Mouse (Mus musculus) heart, embryonic 13.5 days (tissue): ENCODE data around the gene Pilrb1. TPM values are rescaled to one million over a fixed set of nuclear protein-coding genes. Genes with fewer than 3 reads are reported as not detected.

Experiments used
- ATAC-seq: fragments of 200-750 bp; cut with Nextera tagmentation; 2 replicates; pipeline ENCODE4 v1.8.0; 2017; ENCODE audit warnings: moderate TSS enrichment; ENCODE audit not compliant: insufficient number of reproducible peaks, low FRiP score, low TSS enrichment; ENCODE audit errors: extremely low read depth
- H3K27ac ChIP-seq: fragments of 300-500 bp; sonication (generic); replicated peaks from 2 replicates; pipeline ENCODE4 v1.5.1; 2015; ENCODE audit warnings: moderate library complexity, mild to moderate bottlenecking, inconsistent platforms
- H3K27me3 ChIP-seq: fragments of 300-500 bp; sonication (generic); replicated peaks from 2 replicates; pipeline ENCODE4 v1.6.1; 2015; ENCODE audit warnings: mild to moderate bottlenecking, inconsistent platforms
- H3K36me3 ChIP-seq: fragments of 300-500 bp; sonication (generic); 2 replicates; pipeline ENCODE4 v1.6.1; 2015; ENCODE audit warnings: mild to moderate bottlenecking, inconsistent platforms
- H3K4me1 ChIP-seq: fragments of 300-500 bp; sonication (generic); 2 replicates; pipeline ENCODE4 v1.6.1; 2015; ENCODE audit warnings: inconsistent platforms
- H3K4me2 ChIP-seq: fragments of 300-500 bp; sonication (generic); 2 replicates; pipeline ENCODE4 v1.6.1; 2015; ENCODE audit warnings: inconsistent platforms, mild to moderate bottlenecking, moderate library complexity
- H3K4me3 ChIP-seq: fragments of 300-500 bp; sonication (generic); 2 replicates; pipeline ENCODE4 v1.5.1; 2015; ENCODE audit warnings: moderate library complexity, mild to moderate bottlenecking, inconsistent platforms
- H3K9ac ChIP-seq: fragments of 300-500 bp; sonication (generic); 2 replicates; pipeline ENCODE4 v1.6.1; 2015; ENCODE audit warnings: inconsistent platforms, mild to moderate bottlenecking, moderate library complexity
- H3K9me3 ChIP-seq: fragments of 300-500 bp; sonication (generic); 2 replicates; pipeline ENCODE4 v1.6.1; 2016; ENCODE audit warnings: inconsistent platforms
- WGBS: fragments of 180-500 bp; shearing (Covaris S2); methylation state at CpG from one replicate; pipeline ENCODE4 v1.1.7; 2015; ENCODE audit warnings: mixed read lengths; 5-methylcytosine and 5-hydroxymethylcytosine counted together
- polyA plus RNA-seq: library from polyadenylated mRNA; unstranded; fragments of >200 nt; fragmentation: Nextera tagmentation; extraction: Ambion mirVana; gene quantifications from 2 replicates; pipeline ENCODE4 v1.2.1, GENCODE M21; 2015

The Pilrb1 gene
- polyA plus RNA-seq, 1 experiment from 2014 or later: 0.71 TPM

- Histone ChIP-seq H3K4me3 (no peak overlapping the region), H3K27me3 (no peaks in the 10 kb centered on the region), H3K36me3 (no peaks in the 10 kb centered on the region), H3K4me2 (no peak overlapping the region), H3K4me1 (no peaks in the 10 kb centered on the region), H3K27ac (no peak overlapping the region), H3K9ac (no peak overlapping the region), H3K9me3 (no peaks in the 10 kb centered on the region)
- no peak for ATAC-seq
- WGBS: 28% methylated on average over 7 of the region's 7 CpGs
These were observed 31.5 kb downstream of the Pilrb1 start for GRCm38 (mm10) chr5:137826421-137826820.

GRCm38 (mm10) chr5:137825971-137826370 is 31.9 kb downstream of the Pilrb1 start:
- 60% methylated on average over 2 of the region's 2 CpGs for WGBS
- no peak overlapping the region for H3K4me2 ChIP-seq

GRCm38 (mm10) chr5:137825030-137825429 is 32.9 kb downstream of the Pilrb1 start:
- H3K9me3 ChIP-seq: no peaks in the 10 kb centered on the region
- no peak for ATAC-seq
- 83% methylated on average over 3 of the region's 3 CpGs for WGBS
- no peak overlapping the region for H3K4me3 ChIP-seq
- H3K27me3 ChIP-seq: no peaks in the 10 kb centered on the region
- H3K4me2 ChIP-seq: no peak overlapping the region
- no peaks in the 10 kb centered on the region for H3K4me1 ChIP-seq
- no peaks in the 10 kb centered on the region for H3K36me3 ChIP-seq
- no peak overlapping the region for H3K27ac ChIP-seq
- no peak overlapping the region for H3K9ac ChIP-seq

More at GRCm38 (mm10) chr5:137825971-137826370, 31.9 kb downstream of the Pilrb1 start:
- Histone ChIP-seq H3K4me3 (no peak overlapping the region), H3K27ac (no peak overlapping the region), H3K9me3 (no peaks in the 10 kb centered on the region), H3K4me1 (no peaks in the 10 kb centered on the region), H3K36me3 (no peaks in the 10 kb centered on the region), H3K27me3 (no peaks in the 10 kb centered on the region), H3K9ac (no peak overlapping the region)
- no peak for ATAC-seq

- Histone ChIP-seq H3K4me1 (no peaks in the 10 kb centered on the region), H3K27ac (no peak overlapping the region), H3K9me3 (no peaks in the 10 kb centered on the region), H3K9ac (no peak overlapping the region), H3K4me3 (no peak overlapping the region), H3K27me3 (no peaks in the 10 kb centered on the region), H3K4me2 (no peak overlapping the region), H3K36me3 (no peaks in the 10 kb centered on the region)
- WGBS: 70% methylated on average over 6 of the region's 6 CpGs
- ATAC-seq: no peak
These were observed 34.4 kb downstream of the Pilrb1 start for GRCm38 (mm10) chr5:137823455-137824045.

- no peak for ATAC-seq
- no peak overlapping the region for H3K4me3 ChIP-seq
- H3K9me3 ChIP-seq: no peaks in the 10 kb centered on the region
- no peaks in the 10 kb centered on the region for H3K36me3 ChIP-seq
- H3K9ac ChIP-seq: no peak overlapping the region
- no peak overlapping the region for H3K27ac ChIP-seq
- H3K27me3 ChIP-seq: no peaks in the 10 kb centered on the region
- no peak overlapping the region for H3K4me2 ChIP-seq
- H3K4me1 ChIP-seq: 0 out of 2 replicates have a peak, but pooled peaks cover under 1% of the 10 kb centered on the region
- 74% methylated on average over 1 of the region's 1 CpGs for WGBS
These were observed 35.3 kb downstream of the Pilrb1 start for GRCm38 (mm10) chr5:137822602-137823001.

- ATAC-seq: no peak
- Histone ChIP-seq H3K9ac (no peak overlapping the region), H3K36me3 (no peaks in the 10 kb centered on the region), H3K4me3 (no peak overlapping the region), H3K27me3 (no peaks in the 10 kb centered on the region), H3K9me3 (no peaks in the 10 kb centered on the region), H3K27ac (no peak overlapping the region), H3K4me1 (0 out of 2 replicates have a peak, but pooled peaks cover 3% of the 10 kb centered on the region), H3K4me2 (no peak overlapping the region)
- 56% methylated on average over 4 of the region's 4 CpGs for WGBS
These were observed 35.8 kb downstream of the Pilrb1 start for GRCm38 (mm10) chr5:137822126-137822525.

GRCm38 (mm10) chr5:137817466-137818222 is 40.3 kb downstream of the Pilrb1 start:
- H3K27me3 ChIP-seq: no peaks in the 10 kb centered on the region
- H3K9ac ChIP-seq: no peak overlapping the region
- ATAC-seq: no peak
- no peak overlapping the region for H3K4me3 ChIP-seq
- H3K36me3 ChIP-seq: no peaks in the 10 kb centered on the region
- H3K27ac ChIP-seq: peak overlapping the region; percentile 72
- 44% methylated on average over 4 of the region's 4 CpGs for WGBS
- no peaks in the 10 kb centered on the region for H3K9me3 ChIP-seq
- H3K4me2 ChIP-seq: no peak overlapping the region
- H3K4me1 ChIP-seq: 0 out of 2 replicates have a peak, but pooled peaks cover 3% of the 10 kb centered on the region

- ATAC-seq: no peak
- Histone ChIP-seq H3K9me3 (no peaks in the 10 kb centered on the region), H3K4me1 (no peaks in the 10 kb centered on the region), H3K4me3 (no peak overlapping the region), H3K27ac (no peak overlapping the region), H3K4me2 (no peak overlapping the region), H3K9ac (no peak overlapping the region), H3K36me3 (no peaks in the 10 kb centered on the region), H3K27me3 (no peaks in the 10 kb centered on the region)
- WGBS: 81% methylated on average over 5 of the region's 5 CpGs
These were observed 49.6 kb downstream of the Pilrb1 start for GRCm38 (mm10) chr5:137808316-137808715.

GRCm38 (mm10) chr5:137806158-137806557 is 51.7 kb downstream of the Pilrb1 start:
- Histone ChIP-seq H3K27ac (no peak overlapping the region), H3K4me2 (no peak overlapping the region), H3K4me3 (no peak overlapping the region), H3K4me1 (no peaks in the 10 kb centered on the region), H3K9me3 (no peaks in the 10 kb centered on the region), H3K9ac (no peak overlapping the region), H3K36me3 (no peaks in the 10 kb centered on the region), H3K27me3 (no peaks in the 10 kb centered on the region)
- WGBS: 76% methylated on average over 1 of the region's 1 CpGs
- ATAC-seq: no peak

Other genes starting within 250 kb of the Pilrb1 start
- gene Pcolce, start 244.3 kb downstream of the Pilrb1 start, polyA plus RNA-seq: 113 and 114 TPM in 2 replicates
- 0.12 and 0.23 TPM in 2 replicates for gene Fbxo24, start 229.1 kb downstream of the Pilrb1 start, polyA plus RNA-seq
- 21.8 and 24.2 TPM in 2 replicates for gene Lrch4, start 229.0 kb downstream of the Pilrb1 start, polyA plus RNA-seq
- gene Gm20605, start 228.9 kb downstream of the Pilrb1 start, polyA plus RNA-seq: 5.5 TPM in 2 replicates
- 3.9 and 4.1 TPM in 2 replicates for gene Sap25, start 216.8 kb downstream of the Pilrb1 start, polyA plus RNA-seq
- 0.14 TPM in 1 of 2 replicates, not detected in the other for gene Irs3, start 212.4 kb downstream of the Pilrb1 start, polyA plus RNA-seq
- 19.7 and 20.7 TPM in 2 replicates for gene Agfg2, start 173.4 kb downstream of the Pilrb1 start, polyA plus RNA-seq
- gene Nyap1, start 116.5 kb downstream of the Pilrb1 start, polyA plus RNA-seq: 1.3 and 1.5 TPM in 2 replicates
- gene Tsc22d4, start 112.4 kb downstream of the Pilrb1 start, polyA plus RNA-seq: 128 and 131 TPM in 2 replicates
- 18.3 and 22.3 TPM in 2 replicates for gene Ppp1r35, start 79.3 kb downstream of the Pilrb1 start, polyA plus RNA-seq
- gene Mepce, start 70.5 kb downstream of the Pilrb1 start, polyA plus RNA-seq: 6.2 and 8.5 TPM in 2 replicates
- gene Zcwpw1, start 70.3 kb downstream of the Pilrb1 start, polyA plus RNA-seq: 7.6 and 7.7 TPM in 2 replicates
- gene Pilra, start 21.8 kb downstream of the Pilrb1 start, polyA plus RNA-seq: 2.1 and 4.2 TPM in 2 replicates
- gene Pilrb2, start 13.7 kb upstream of the Pilrb1 start, polyA plus RNA-seq: 3.2 and 3.9 TPM in 2 replicates
- 0.13 TPM in 1 of 2 replicates, not detected in the other for gene Cyp3a13, start 63.5 kb upstream of the Pilrb1 start, polyA plus RNA-seq
- gene Gjc3, start 105.0 kb upstream of the Pilrb1 start, polyA plus RNA-seq: 0.04 TPM in 2 replicates
- gene Azgp1, start 123.4 kb upstream of the Pilrb1 start, polyA plus RNA-seq: not detected in 2 replicates
- gene Smok3a, start 163.2 kb upstream of the Pilrb1 start, polyA plus RNA-seq: not detected in 2 replicates
- gene Smok3b, start 163.3 kb upstream of the Pilrb1 start, polyA plus RNA-seq: not detected in 2 replicates
- gene Smok3c, start 195.1 kb upstream of the Pilrb1 start, polyA plus RNA-seq: not detected in 2 replicates
- gene Zkscan1, start 227.0 kb upstream of the Pilrb1 start, polyA plus RNA-seq: 8.6 and 8.7 TPM in 2 replicates